Mouse (Mus musculus) hindbrain, postnatal 0 days (tissue): Measurements from ENCODE around the gene 1810024B03Rik. TPM values are rescaled to one million over a fixed set of nuclear protein-coding genes. Genes with fewer than 3 reads are reported as not detected.
"Not testable (repeated sequence)": the region's sequence is repeated elsewhere in the genome, so short reads cannot be mapped to it uniquely, and the experiment has no call there.

Source experiments
- ATAC-seq: fragments of 200-750 bp; cut with Nextera tagmentation; 2 replicates; pipeline ENCODE4 v1.8.0; 2017; ENCODE audit warnings: mild to moderate bottlenecking, moderate TSS enrichment, moderate library complexity
- DNase-seq: peaks from one replicate; pipeline ENCODE4 v3.0.0-alpha.2; 2015; ENCODE audit warnings: low spot score
- H3K27ac ChIP-seq: fragments of 300-500 bp; sonication (generic); 2 replicates; pipeline ENCODE4 v1.5.1; 2014; ENCODE audit warnings: mild to moderate bottlenecking
- H3K27me3 ChIP-seq: fragments of 300-500 bp; sonication (generic); 2 replicates; pipeline ENCODE4 v1.6.1; 2014; ENCODE audit warnings: low read length, mixed read lengths; ENCODE audit not compliant: insufficient read depth
- H3K36me3 ChIP-seq: fragments of 300-500 bp; sonication (generic); 2 replicates; pipeline ENCODE4 v1.6.1; 2014; ENCODE audit warnings: low read length, mixed read lengths; ENCODE audit not compliant: insufficient read depth
- H3K4me1 ChIP-seq: fragments of 300-500 bp; sonication (generic); 2 replicates; pipeline ENCODE4 v1.6.1; 2014; ENCODE audit warnings: antibody characterized with exemption, low read length, mixed read lengths; ENCODE audit not compliant: insufficient read depth
- H3K4me2 ChIP-seq: fragments of 300-500 bp; sonication (generic); 2 replicates; pipeline ENCODE4 v1.6.1; 2014; ENCODE audit warnings: low read depth, mild to moderate bottlenecking, low read length, moderate library complexity, mixed read lengths
- H3K4me3 ChIP-seq: fragments of 300-500 bp; sonication (generic); 2 replicates; pipeline ENCODE4 v1.5.1; 2014; ENCODE audit warnings: low read length
- H3K9ac ChIP-seq: fragments of 300-500 bp; sonication (generic); replicated peaks from 2 replicates; pipeline ENCODE4 v1.6.1; 2014; ENCODE audit warnings: mild to moderate bottlenecking, low read length, moderate library complexity, mixed read lengths
- H3K9me3 ChIP-seq: fragments of 300-500 bp; sonication (generic); 2 replicates; pipeline ENCODE4 v1.6.1; 2016; ENCODE audit warnings: low read length, mixed read lengths
- CTCF ChIP-seq: IDR thresholded peaks from 2 replicates; pipeline ENCODE4 v1.5.1; 2016; ENCODE audit warnings: antibody characterized with exemption, control low read depth, low read depth
- WGBS: fragments of 180-500 bp; shearing (Covaris S2); extraction: QIAGEN DNeasy Blood & Tissue Kit; methylation state at CpG from one replicate; pipeline ENCODE4 v1.1.7; 2014; 5-methylcytosine and 5-hydroxymethylcytosine counted together
- polyA plus RNA-seq: library from polyadenylated mRNA; unstranded; fragments of >200 nt; fragmentation: Nextera tagmentation; extraction: Ambion mirVana; gene quantifications from 2 replicates; pipeline ENCODE4 v1.2.1, GENCODE M21; 2015
- total RNA-seq: library from RNA; depleted of rRNA; stranded (reverse); fragments of >200 nt; gene quantifications from 2 replicates; pipeline ENCODE4 v1.2.3, GENCODE M21; 2014

The 1810024B03Rik gene
- total and polyA plus RNA-seq, 2 experiments from 2014 or later, result 0.26 to 1.7 TPM

DNA sequence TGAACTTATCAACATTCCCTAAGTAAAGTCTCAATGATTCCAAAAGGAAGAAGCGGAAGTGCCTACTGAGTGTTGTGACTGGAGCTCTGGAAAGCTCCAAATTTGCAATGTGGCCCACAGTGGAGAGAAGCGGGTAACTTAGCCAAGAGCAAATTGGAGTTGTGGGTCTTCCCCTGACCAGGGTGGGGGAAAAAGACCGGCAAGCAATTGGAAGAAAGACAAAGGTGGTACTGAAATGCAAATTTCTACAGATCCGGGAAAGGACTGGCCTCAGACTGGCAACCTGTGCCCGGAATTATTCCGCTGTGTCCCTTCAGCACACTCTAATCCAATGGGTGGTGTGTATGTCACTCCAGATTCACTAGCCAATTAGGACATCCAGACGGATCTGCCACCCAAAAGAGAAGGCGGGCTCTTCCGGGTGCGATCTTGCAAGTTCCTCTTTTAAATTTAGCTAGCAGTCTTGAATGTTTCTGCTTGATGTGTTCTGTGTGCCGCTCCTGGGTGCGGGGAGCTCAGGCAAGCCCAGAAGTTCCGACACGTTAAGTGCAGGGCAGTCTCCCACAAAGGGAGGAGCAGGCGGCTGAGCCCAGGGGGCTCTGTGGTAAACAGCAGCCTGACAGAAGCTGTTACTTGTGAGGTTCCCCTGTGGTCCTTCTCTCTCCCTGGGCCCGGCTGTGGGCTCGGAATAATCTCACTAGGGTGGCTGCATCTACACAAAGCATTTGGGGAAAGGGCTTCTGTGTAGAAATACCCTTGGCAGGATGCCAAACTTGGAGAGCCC is 25.3 kb downstream of the 1810024B03Rik start:
- Histone ChIP-seq H3K4me2 (peak overlapping the region; percentile 63), H3K27ac (peak overlapping the region; percentile 87), H3K4me1 (no peaks in the 10 kb centered on the region), H3K4me3 (peak overlapping the region; percentile 47), H3K27me3 (no peaks in the 10 kb centered on the region), H3K36me3 (no peaks in the 10 kb centered on the region), H3K9me3 (no peaks in the 10 kb centered on the region), H3K9ac (peak overlapping the region; percentile 52)
- ATAC-seq (peak; percentile 100), DNase-seq (peak; percentile 94)
- TF ChIP-seq CTCF, result no peak
- WGBS, result under 1% methylated on average over 17 of the region's 17 CpGs

DNA sequence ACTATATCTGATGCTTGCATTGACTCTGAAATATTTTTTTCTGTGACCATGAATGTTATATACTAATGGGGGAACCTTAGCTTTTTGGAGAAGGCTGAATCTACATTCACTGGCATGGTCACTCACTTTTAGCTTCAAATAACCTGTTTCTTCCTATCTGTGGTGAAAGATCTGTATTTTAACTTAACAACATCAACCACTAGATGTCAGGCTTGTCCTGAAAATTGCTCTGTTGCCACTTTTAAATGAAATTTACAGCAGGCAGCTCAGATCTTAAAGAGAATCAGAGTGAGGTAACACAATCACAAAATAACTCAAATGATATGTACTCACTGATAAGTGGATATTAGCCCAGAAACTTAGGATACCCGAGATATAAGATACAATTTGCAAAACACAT is 41.8 kb downstream of the 1810024B03Rik start:
- peak; percentile 56 for TF ChIP-seq CTCF
- H3K4me1 ChIP-seq, H3K4me3 ChIP-seq, H3K9me3 ChIP-seq, ATAC-seq, H3K36me3 ChIP-seq, H3K27ac ChIP-seq, H3K9ac ChIP-seq, H3K27me3 ChIP-seq, H3K4me2 ChIP-seq: not testable (repeated sequence)
- 0% methylated on average over 1 of the region's 1 CpGs for WGBS
- peak; percentile 84 for DNase-seq

DNA sequence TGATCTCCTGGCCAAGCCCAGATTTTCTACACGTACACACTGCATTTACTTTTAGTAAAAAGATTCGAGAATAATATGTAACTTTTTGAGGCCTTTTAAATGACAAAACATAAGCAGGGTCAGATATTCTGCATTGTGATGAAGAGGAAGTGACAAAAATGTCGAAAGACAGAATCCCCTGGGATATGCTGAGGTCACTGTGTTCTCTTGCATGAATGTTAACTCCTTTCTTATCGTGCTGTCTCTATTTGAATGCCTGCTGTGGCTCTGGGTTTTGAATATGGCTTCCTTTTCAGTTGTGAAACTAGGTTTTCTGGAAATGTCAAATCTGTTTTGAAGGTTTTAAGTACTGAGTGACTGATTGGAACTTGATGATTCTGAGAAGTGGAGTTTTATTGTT is 42.4 kb downstream of the 1810024B03Rik start:
- Histone ChIP-seq H3K27ac (no peak overlapping the region), H3K4me1 (no peaks in the 10 kb centered on the region), H3K4me2 (no peak overlapping the region), H3K4me3 (no peak overlapping the region), H3K9ac (no peak overlapping the region), H3K36me3 (no peaks in the 10 kb centered on the region), H3K9me3 (no peaks in the 10 kb centered on the region), H3K27me3 (no peaks in the 10 kb centered on the region)
- WGBS, result 60% methylated on average over 4 of the region's 4 CpGs
- DNase-seq (no peak), ATAC-seq (no peak)
- no peak for TF ChIP-seq CTCF

DNA sequence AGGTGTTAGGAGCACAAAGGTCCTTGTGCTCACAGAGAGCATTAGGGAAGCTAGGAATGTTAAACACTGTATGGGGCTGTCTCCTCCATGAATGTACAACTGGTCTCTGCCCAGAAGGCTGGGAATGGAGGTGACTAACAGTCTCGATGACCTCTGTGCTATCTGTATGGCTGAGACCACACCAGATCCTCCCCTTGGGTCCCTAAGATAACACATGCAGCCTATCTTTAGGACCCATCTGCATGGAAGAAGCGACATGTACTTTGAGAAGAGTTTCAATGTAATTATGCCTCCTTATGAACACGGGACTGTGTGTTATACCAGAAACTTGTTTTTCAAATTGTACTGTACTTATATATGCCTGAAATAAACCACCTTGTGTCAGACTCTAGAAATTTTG is 62.4 kb downstream of the 1810024B03Rik start:
- Histone ChIP-seq H3K9me3 (no peaks in the 10 kb centered on the region), H3K36me3 (no peaks in the 10 kb centered on the region), H3K27ac (no peak overlapping the region), H3K4me3 (no peak overlapping the region), H3K9ac (no peak overlapping the region), H3K4me1 (0 out of 2 replicates have a peak, but pooled peaks cover 3% of the 10 kb centered on the region), H3K4me2 (no peak overlapping the region), H3K27me3 (no peaks in the 10 kb centered on the region)
- WGBS, result 88% methylated on average over 3 of the region's 3 CpGs
- no peak for ATAC-seq
- TF ChIP-seq CTCF, result no peak
- DNase-seq, result no peak

DNA sequence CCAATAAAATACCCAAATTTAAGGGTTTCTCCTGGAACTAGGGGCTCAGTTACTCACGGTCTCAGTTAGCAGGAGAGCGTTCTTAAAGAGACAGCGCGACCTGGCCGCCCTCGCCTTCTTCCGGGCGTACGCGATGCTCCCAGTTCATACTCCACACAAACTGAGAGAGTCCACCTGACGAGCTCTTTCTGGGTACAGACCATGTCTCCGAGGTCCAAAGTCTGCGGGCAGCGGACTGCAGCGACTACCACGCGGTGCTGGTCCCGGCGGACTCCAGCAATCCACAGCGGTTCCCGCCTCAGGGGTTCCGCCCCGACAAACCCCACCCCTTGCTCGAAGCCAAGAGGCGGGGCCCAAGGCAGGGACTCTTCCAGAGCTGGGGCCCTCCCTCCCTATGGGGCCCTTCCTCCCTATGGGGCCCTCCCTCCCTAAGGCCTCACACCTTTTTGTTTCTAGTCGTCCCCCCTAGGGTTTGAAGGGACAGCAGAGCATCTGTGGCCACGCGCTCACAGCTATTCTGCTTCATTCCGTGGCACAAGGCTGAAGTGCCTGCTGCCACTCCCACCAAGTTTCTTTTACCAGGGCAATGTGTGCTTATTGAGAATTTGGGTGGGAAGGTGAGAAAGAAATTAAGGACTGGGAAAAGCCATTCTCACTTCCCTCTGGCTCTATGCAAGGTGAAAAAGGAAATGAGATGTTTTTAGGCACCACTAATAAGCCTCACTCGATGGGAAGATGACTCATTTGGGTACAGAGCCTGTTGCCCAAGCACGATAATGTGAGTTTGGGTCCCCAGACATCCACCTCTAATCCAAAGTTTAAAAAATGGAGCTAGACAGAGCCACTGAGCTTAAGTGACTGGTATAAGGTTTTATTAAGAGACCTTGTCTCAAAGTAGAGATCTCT is 64.7 kb downstream of the 1810024B03Rik start, which contains the start of gene Itpripl1:
TSS of gene Itpripl1 (minus strand) at position 285 of the 906 bp plus-strand sequence.
- 0 out of 2 replicates have a peak, but pooled peaks cover 3% of the 10 kb centered on the region for H3K4me1 ChIP-seq
- peak within 1 kb of the TSS; percentile 47 for H3K9ac ChIP-seq
- peak within 1 kb of the TSS; percentile 68 for H3K4me2 ChIP-seq
- no peaks in the 10 kb centered on the region for H3K9me3 ChIP-seq
- no peak for TF ChIP-seq CTCF
- DNase-seq (peak; percentile 35), ATAC-seq (peak; percentile 79)
- H3K36me3 ChIP-seq, result no peaks in the 10 kb centered on the region
- H3K27me3 ChIP-seq, result no peaks in the 10 kb centered on the region
- WGBS, result 3% methylated on average over 31 of the region's 31 CpGs
- H3K4me3 ChIP-seq, result peak within 1 kb of the TSS; percentile 47
- no peak within 1 kb of the TSS for H3K27ac ChIP-seq

DNA sequence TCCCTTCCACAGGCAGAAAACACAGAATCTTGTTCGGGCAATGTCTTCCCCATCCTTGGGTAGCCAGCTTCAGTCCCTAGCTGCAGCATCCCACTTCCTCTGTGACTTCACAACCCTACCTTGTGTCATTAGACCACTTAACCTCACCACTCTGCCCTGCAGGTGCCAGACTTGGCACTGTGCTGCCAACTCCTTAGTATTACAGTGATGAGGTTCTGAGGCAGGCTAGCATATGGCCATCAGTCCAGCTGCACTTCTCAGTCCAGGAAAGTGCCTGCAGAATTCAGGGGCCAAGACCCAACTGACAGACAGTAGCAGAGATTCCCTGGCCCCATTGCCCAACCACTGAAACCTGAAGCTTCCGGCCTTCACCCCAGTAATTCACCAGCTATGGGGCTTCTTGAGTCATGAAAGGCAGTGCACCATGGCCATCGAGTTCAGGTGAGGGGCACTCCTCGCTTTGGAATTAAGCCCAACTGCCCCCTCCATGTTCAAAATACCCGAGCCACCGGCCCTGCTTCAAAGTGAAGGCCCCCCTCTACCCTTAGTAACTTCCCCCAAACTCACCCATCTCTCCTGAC is 65.4 kb downstream of the 1810024B03Rik start:
- peak overlapping the region; percentile 68 for H3K4me2 ChIP-seq
- H3K36me3 ChIP-seq, result no peaks in the 10 kb centered on the region
- TF ChIP-seq CTCF, result no peak
- H3K27ac ChIP-seq, result no peak overlapping the region
- H3K9me3 ChIP-seq, result no peaks in the 10 kb centered on the region
- peak overlapping the region; percentile 47 for H3K4me3 ChIP-seq
- DNase-seq (no peak), ATAC-seq (peak; percentile 18; the same call in 1 of the 2 replicates)
- 0 out of 2 replicates have a peak, but pooled peaks cover 3% of the 10 kb centered on the region for H3K4me1 ChIP-seq
- 14% methylated on average over 6 of the region's 6 CpGs for WGBS
- peak overlapping the region; percentile 47; the same call in 1 of the 2 replicates for H3K9ac ChIP-seq
- no peaks in the 10 kb centered on the region for H3K27me3 ChIP-seq
